Mouse (Mus musculus) kidney, adult 2 months (tissue): Measurements from ENCODE around the gene Tmem171.

Experiments
- CTCF ChIP-seq: fragments of 200-500 bp; conservative IDR thresholded peaks from 2 replicates; pipeline ENCODE4 v1.5.1; 2011; ENCODE audit warnings: low read depth, mild to moderate bottlenecking, control low read depth, low read length, moderate library complexity, mixed read lengths; ENCODE audit not compliant: insufficient read depth, insufficient read length
- POLR2A ChIP-seq: fragments of 200-500 bp; IDR thresholded peaks from one replicate; pipeline ENCODE4 v1.6.1; 2011; ENCODE audit warnings: low read depth, low read length, control low read depth

- TF ChIP-seq CTCF (no peak), POLR2A (no peak)
Measured at GRCm38 (mm10) chr13:98680470-98681060, 14.1 kb downstream of the Tmem171 start.
